Mouse (Mus musculus): ENCODE results near the gene Basp1.
"Not testable (repeated sequence)": the region's sequence is repeated elsewhere in the genome, so short reads cannot be mapped to it uniquely, and the experiment has no call there.

Basp1 gene

GRCm38 (mm10) chr15:25413378-25413901 is at the start of gene Basp1:
Gene Basp1 (minus strand): TSS chr15:25413764.
- DNase-seq (ENCODE audit: low read depth, low spot score): peak; percentile 58

- DNase-seq (ENCODE audit: low read depth, low spot score): not testable (repeated sequence)
Observed at GRCm38 (mm10) chr15:25463076-25463475, 49.5 kb upstream of the Basp1 start.

- no peak for DNase-seq (ENCODE audit: low read depth, low spot score)
Observed at GRCm38 (mm10) chr15:25462056-25462762, 48.6 kb upstream of the Basp1 start.

- no peak for DNase-seq (ENCODE audit: low read depth, low spot score)
Observed at GRCm38 (mm10) chr15:25459901-25460300, 46.3 kb upstream of the Basp1 start.

GRCm38 (mm10) chr15:25457421-25457820 is 43.9 kb upstream of the Basp1 start:
- no peak for DNase-seq (ENCODE audit: low read depth, low spot score)

- DNase-seq (ENCODE audit: low read depth, low spot score): no peak
Observed at GRCm38 (mm10) chr15:25453538-25453937, 40.0 kb upstream of the Basp1 start.

- DNase-seq (ENCODE audit: low read depth, low spot score): no peak
Observed at GRCm38 (mm10) chr15:25449348-25449747, 35.8 kb upstream of the Basp1 start.

GRCm38 (mm10) chr15:25448703-25449340 is 35.3 kb upstream of the Basp1 start:
- no peak for DNase-seq (ENCODE audit: low read depth, low spot score)

- DNase-seq (ENCODE audit: low read depth, low spot score): no peak
Observed at GRCm38 (mm10) chr15:25447136-25447535, 33.6 kb upstream of the Basp1 start.

- DNase-seq (ENCODE audit: low read depth, low spot score): no peak
Observed at GRCm38 (mm10) chr15:25446155-25446487, 32.6 kb upstream of the Basp1 start.

- no peak for DNase-seq (ENCODE audit: low read depth, low spot score)
Observed at GRCm38 (mm10) chr15:25445361-25446154, 32.0 kb upstream of the Basp1 start.

- DNase-seq (ENCODE audit: low read depth, low spot score): no peak
Observed at GRCm38 (mm10) chr15:25444208-25444607, 30.6 kb upstream of the Basp1 start.

GRCm38 (mm10) chr15:25443140-25443790 is 29.7 kb upstream of the Basp1 start:
- DNase-seq (ENCODE audit: low read depth, low spot score): no peak

- DNase-seq (ENCODE audit: low read depth, low spot score): no peak
Observed at GRCm38 (mm10) chr15:25441868-25442185, 28.3 kb upstream of the Basp1 start.

- peak; percentile 58 for DNase-seq (ENCODE audit: low read depth, low spot score)
Observed at GRCm38 (mm10) chr15:25440991-25441867, 27.7 kb upstream of the Basp1 start.

GRCm38 (mm10) chr15:25440317-25440716 is 26.8 kb upstream of the Basp1 start:
- no peak for DNase-seq (ENCODE audit: low read depth, low spot score)

- no peak for DNase-seq (ENCODE audit: low read depth, low spot score)
Observed at GRCm38 (mm10) chr15:25432341-25432740, 18.8 kb upstream of the Basp1 start.

GRCm38 (mm10) chr15:25430167-25430566 is 16.6 kb upstream of the Basp1 start:
- no peak for DNase-seq (ENCODE audit: low read depth, low spot score)

GRCm38 (mm10) chr15:25429007-25429406 is 15.4 kb upstream of the Basp1 start:
- no peak for DNase-seq (ENCODE audit: low read depth, low spot score)

- DNase-seq (ENCODE audit: low read depth, low spot score): no peak
Observed at GRCm38 (mm10) chr15:25428551-25428950, 15.0 kb upstream of the Basp1 start.

- no peak for DNase-seq (ENCODE audit: low read depth, low spot score)
Observed at GRCm38 (mm10) chr15:25420266-25420665, 6.7 kb upstream of the Basp1 start.
